Mouse (Mus musculus) layer of hippocampus, postnatal 25 days (tissue): ENCODE measurements at regions not wholly inside any gene's neighbourhood (a gene's known extent, or its start where the extent isn't known, plus 50 kb on each side); places are given as distances from the start of the nearest gene placed in this dataset.
A peak's percentile ranks its signal among the peaks of the same experiment; 100 is the strongest.

ENCODE experiments used
- DNase-seq, 2 experiments: peaks; one replicate each; pipeline ENCODE4 v3.0.0; 2022; ENCODE audit warnings: mixed read lengths in 2 of 2, low spot score in 1 of 2; ENCODE audit errors: extremely low spot score in 1 of 2

DNA sequence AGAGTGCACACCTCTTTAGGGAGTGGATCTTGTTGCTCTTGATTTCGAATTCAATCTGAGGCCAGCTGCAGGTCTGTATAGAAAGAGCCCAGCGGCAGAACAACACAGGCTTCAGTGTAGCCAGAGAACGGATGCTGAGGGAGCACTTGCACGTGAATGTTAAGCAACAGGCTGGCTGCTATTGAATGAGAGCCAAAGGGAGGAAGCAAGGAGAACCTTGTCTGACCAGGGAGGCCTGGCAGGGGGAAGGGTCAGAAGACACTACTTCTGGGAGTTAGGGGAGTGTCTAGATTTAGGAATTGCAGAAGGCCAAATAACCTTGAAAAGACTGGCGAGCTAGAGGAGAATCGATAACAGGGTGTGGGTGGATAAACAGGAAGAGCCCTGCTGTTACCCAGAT is 163.8 kb downstream of the Cdh26 start:
- no peak for DNase-seq

DNA sequence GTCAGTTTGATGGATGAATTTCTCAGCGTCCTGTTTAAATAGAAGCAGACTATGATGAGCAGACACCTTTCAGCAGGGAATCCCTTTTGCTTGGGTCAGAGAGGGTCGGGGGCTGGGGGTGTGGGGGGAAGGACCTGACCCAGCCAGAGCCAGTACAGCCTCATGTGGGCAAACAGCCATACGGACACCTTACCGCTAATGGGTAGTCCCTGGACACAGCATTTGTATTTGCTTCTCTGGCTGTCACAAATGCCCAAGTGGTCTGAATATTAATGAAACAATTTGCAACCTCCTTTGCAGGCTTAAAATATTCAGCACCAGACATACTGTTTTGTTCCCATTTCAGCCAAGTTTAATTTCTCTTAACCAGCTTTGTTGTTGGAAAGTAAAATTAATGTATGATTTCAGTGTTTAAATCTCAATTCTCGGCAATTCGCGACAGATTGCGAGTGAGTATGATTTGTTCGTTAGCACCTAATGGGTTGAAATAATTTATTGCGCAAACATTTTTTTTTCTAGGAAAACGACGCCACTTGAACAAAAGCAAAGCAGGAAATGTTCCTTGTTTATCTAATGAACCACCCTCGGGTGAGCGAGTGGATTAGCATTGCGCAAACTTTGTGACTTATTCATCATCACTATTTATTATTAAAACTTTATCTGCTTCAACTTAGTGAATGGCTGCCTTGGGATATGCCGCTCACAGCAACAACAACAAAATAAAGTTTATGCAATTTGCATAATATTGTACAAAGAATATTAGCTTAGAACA is 166.2 kb downstream of the Cdh26 start:
- no peak for DNase-seq

DNA sequence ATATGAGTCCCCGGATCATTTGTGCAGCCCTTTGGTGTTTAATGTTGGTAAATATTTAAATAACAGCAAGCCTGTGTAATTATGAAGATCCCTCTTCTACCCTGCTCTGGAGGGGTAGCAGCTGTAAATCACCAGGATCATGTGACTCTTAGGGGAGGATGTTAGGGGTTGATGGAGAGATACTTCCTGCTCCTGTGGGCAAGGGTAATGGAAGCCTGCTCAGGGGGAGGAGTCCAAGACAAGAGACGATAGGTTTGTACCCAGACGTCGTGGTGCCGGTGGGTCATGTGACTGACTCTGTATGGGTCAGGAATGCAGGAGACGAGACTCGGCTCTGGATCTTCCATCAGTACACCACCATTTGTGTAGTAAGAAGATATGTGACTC is 166.7 kb downstream of the Cdh26 start:
- no peak for DNase-seq

DNA sequence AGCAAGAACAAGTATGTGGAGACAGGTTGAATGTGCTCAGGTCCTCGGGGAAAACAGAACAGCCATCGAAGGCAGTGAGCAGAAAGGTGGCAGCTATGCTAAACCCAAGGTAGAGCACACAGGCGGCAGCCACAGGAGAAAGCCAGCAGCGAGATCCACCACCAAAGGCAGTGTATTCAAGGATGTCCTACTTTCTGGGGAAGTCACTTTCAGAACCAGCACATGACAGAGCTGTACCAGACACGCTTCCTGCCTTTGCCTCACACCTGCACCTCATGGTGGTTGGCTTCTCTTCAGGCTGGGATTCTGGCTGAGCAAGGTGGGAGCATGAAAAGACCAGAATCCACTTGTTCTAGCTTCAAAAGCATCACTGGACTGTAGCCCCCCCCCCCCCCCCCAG is 168.0 kb downstream of the Cdh26 start:
- no peak for DNase-seq

DNA sequence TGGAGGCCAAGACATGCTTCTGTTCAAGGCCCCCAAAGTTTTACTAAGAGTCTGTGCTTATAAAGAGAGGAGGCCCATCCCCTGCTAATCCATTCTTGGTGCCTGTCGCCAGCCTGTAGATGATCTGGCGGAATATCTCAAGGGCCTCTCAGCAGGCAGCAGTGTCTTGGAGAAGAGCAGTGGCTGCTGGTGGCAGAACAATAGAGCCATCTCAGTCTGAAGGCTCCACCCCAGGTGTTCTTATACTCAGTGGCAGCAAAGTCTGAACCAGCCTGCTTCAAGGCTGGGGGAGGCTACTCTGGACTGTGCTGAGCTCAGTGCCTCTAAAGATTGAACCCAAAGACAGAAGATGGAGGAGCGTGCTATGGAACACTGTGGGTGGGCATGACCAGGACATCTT is 168.5 kb downstream of the Cdh26 start:
- DNase-seq: no peak

DNA sequence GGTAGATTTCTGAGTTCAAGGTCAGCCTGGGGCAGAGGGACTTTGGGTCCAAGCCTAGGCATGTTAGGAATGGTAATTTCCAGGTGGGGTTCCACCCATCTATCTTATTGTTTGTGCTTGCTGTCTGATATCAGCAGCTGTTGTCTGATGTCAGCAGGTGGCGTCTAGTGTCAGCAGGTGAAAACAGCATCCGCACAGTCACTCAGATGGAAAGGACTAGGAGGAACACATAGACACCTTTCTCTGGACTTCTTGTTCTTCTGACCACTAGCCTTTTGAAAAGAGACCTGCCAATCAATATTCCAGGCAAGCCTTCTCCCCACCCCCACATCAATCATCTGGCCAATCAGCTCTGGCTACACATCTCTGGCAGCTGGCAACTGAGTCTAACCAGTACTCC is 173.1 kb downstream of the Cdh26 start:
- no peak for DNase-seq

DNA sequence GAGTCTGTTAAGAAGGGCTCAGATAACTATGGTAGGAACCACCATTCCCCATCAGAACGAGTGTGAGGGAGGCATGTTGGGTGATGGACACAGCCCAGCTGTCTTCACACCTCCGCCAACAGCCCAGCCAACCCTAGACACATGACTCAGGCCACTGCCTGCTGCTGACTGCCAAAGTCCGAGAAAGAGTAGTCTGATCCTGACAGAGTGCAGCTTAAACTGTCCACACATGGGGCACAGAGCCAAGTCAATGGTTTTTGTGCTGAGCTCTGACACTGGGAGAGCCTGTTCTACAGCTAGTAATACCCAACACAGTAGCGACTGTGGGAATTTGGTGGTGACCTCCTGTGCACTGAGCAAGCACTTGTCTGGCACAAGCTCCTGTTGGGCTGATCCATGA is 176.4 kb downstream of the Cdh26 start:
- DNase-seq: no peak

DNA sequence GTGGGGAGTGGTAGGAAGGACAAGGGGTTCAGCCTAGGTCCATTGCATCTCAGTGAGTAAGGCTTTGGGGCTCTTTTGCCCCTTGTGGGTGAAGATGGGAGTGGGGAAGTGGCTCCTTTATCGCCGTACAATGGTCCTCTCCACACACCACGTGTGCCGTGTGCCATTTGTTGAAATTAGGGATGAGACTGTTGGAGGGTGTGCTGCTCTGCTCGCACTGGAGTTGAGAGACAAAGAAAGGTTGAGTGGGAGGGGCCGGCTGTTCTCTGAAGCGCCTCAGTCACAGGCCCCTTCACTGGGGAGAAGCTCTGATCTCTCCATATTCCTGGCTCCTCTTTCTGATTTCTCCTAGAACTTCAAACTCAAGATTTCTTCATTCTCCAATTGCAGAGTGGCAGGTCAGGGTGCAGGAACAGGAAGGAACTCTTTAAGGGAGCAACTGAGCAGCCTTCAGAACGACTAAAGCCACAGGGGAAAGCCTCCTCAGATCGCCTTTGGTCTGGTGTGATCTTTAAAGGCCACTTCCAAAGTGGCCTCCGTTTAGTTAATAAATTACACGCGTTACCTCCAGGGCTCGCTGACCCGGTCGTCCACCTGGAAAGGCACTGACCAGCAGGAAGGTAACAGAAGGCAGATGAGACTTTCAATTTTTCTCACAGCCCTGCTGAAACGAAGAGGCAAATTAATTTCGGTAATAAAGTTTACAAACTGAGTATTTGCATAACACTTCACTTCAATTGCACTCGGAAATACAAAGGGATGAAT is 180.1 kb downstream of the Cdh26 start:
- DNase-seq: no peak

DNA sequence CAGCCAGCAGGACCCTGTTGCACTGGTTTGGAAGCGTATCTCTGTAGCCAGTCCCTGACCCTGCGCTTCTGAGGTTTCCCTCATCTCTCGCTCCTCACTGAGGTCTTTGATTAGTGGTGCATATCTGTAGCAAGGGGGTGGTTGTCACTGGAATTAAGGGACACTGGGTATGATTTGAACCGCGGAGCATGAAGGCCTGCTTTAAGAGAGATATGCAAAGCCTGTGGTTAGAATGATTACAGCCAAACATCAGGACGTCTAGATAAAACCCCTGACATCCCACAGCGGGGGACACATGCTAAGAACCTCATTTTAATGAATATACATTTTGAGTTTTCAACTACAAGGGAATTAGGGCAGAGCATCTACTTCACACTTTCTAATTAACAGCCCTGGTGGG is 184.4 kb downstream of the Cdh26 start:
- DNase-seq: no peak

DNA sequence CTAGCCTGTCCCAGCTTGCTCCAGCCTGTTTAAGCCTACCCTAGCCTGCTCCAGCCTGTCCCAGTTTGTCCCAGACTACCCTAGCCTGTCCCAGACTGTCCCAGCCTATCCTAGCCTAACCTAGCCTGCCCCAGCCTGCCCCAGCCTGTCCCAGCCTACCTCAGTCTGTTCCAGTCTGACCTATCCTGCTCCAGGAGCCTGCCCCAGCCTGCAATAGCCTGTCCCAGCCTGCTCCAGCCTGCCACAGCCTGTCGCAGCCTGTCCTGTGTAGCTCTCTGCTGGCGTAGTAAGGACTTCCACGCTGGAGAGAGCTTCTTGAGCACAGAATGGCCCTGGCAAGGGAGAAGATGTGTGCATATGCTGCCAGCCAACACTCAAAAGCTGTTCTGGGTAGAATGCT is 192.5 kb downstream of the Cdh26 start:
- no peak for DNase-seq

DNA sequence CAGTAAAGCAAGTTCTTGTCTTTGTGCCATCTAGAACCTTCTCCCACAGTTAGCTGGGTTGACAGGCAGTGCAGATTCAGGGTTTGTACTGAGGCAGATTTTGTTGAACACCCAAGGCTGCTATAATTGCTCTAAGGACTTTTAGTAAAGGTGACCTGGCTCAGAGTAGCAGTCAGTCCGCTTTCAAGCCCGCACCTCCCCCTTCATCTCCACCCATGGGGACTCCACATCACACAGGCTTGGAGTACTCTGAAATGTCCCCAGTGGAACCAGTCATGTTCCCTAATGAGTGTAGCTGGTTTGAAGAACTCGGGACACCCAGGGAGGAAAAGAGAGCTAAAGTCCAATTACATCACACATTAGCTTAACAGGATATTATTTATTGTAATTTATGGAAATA is 194.1 kb downstream of the Cdh26 start:
- no peak for DNase-seq

DNA sequence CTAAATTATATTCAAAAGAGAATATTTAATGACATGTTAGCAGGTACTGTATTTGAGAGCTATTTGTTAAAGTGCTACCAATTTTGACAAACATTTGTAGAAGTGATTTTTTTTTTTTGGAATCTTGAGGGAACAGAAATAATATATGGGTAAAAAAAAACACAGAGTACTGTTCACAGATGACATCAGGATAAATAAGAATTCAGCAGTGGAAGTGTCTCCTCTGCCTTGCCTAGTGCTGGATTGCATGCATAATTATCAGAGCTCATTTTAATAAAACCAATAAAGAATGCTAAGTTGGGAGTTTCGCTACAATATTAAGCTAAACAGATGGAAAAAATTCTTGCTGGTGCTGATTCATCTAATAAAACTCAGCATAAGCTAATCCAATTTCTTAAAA is 194.6 kb downstream of the Cdh26 start:
- no peak for DNase-seq

DNA sequence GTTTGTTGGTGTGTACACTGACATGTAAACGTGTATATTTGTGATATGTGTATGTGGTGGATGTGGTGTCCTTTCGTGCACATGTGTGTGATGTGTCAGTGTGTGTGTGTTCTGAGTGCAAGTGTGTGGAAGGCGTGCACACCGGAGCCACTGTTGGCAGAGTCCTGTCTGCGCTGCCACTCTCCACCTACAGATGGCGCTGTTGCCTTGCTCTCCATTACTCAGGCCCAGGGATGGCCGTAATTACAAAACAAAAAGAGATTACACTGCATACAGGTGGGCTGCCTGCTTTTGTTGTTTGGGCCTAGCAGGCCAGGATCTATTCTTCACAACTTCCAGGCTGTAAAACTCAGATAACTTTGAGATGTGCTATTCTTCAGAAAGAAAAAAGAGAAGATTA is 199.4 kb downstream of the Cdh26 start:
- DNase-seq: peak; percentile 59 to 87

DNA sequence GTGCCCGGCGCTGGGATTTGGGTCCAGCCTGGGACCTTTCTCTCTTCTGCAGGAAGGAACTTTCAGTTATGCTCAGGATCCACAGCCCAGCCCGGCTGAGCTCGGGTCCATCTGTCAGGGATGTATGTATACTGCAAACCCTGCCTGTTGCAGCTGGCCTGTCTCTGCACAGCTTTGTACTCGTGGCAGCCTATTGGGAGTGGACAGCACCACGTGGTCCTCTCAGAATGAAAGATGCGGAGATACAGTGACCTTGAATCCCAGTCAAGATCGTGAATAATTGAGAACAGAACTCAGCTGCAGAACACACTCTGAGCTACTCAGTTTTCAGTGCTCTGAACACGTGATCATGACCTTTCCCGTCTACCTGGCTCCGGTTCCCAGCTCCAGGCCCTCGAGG is 200.2 kb downstream of the Cdh26 start:
- DNase-seq: no peak

DNA sequence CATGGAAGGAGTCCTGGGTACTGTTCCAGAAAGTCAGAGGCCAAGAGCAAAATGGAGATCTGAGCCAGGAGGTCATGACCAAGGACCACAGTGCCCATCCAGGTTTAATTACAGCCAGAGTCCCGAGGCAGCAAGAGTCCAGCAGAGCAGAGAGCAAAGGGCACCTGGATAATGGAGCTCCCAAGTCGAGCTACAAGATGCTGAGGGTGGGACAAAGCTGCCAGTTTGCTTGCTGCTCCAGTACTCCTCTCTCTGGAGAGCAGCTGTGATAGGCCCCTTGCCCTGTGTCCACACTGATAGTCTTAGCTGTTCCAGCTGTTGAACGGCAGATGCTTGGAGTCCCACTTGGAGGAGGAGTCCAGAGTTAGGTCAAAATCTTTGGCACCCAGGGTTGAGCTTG is 201.0 kb downstream of the Cdh26 start:
- DNase-seq: no peak

DNA sequence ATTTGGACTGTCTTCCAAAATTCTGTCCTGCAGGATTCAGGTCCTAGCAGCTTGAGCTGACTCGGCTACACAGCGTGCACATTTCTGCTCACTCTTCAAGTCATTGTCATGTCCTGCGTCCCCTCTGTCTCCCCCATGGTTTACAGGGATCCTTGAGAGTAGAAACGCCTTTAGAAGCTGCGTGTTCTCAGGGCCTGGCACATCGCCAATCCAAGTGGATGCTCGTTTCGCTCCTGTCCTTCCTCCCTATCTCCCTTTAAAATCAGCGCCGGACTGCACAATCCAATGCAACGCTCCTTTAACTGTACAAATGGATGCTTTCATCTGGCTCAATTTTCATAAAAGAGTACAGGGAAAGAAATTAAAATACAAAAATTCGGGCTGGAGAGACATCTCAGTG is 201.6 kb downstream of the Cdh26 start:
- DNase-seq: no peak

DNA sequence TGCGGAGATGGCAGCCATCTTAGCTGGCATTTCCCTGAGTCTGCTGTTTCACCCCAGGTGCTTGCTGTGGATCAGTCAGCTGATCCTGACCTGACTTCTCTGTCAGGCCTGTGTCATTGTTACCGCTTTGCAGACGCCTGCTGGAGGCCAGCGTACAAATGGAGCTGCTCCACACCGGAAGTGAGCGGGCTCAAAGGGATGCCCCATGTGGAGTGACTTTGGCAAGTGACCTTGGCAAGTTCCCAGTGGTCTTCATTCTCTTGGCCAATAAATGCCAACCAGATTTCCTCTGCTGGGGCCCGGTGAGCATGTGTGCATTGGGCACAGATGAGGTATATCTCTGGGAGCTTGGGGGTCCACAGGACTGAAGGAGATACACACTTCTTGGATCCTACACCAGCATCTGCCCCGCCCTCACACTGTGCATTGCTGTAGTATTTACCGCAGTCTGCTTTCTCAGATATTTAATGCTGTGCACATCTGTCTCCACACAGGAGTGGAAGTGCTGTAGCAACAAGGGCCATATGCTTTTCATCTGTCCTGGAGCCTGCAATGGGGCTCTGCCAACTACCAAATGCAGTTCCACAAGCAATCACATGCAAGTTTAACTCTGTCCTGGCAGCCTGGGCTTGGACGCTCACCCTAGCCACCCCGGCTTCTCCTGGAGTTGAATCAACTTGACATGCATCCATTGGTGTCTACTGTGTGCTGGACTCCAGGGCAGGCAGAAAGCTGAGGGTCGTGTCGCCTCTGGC is 202.7 kb downstream of the Cdh26 start:
- DNase-seq: no peak

DNA sequence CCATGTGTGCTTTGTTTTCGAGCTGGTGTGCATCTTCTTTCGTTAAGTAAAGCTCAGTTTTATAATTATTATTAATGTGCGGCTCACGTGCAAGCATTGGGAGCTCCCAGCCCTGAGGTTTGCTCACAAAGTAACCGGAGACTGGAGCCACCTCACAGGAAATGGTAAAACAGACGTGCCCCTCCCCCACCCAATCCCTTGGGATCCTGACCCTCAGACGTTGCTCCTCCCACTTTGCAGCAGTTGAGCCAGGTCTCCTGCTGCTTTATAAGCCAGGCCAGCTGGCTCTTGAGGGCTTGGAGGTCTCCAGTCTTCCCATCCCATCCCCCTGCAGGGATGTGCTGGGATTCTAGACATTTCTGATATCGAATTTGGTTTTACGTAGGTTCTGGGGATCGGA is 203.8 kb downstream of the Cdh26 start:
- no peak for DNase-seq

DNA sequence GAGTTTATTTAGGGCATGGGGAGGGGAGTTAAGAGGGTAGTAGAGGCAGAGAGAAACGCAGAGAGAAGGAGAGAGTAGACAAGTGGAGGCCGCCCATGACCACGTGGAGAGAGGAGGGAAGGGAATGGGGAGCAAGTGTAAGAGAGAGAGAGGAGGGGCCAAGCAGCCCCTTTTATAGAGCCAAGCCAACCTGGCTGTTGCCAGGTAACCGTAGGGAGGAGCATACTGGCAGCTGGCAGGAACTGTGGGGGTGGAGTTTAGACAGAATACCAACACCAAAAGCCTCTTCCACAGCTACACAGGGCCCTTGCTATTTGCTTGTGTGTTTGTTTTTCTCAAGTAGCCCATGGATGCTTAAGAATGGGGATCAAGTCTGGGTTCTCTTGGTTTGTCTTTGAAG is 205.4 kb downstream of the Cdh26 start:
- no peak for DNase-seq

DNA sequence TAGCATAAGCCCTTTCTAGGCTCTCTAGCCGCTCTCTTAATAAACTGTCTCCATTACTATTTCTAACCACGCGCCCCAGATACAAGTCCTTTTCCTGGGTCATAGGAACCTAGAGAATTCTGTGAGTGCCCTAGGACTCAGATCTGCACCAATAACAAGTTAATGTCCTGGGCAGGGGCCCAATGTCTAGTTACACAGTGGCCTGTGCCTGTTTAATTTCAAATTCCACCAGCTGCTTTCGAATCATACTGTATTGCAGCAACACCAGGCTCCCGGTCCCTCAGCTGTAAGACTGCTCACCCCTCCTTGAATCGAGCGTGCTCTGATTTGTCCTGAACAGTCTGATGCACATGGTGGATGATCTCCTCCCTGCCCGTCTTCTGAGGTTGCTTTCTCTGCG is 206.6 kb downstream of the Cdh26 start:
- DNase-seq: no peak
